Mouse (Mus musculus) embryonic facial prominence, embryonic 14.5 days (tissue): ENCODE results near the gene Rpl37. TPM values are rescaled to one million over a fixed set of nuclear protein-coding genes. Genes with fewer than 3 reads are reported as not detected.

Source experiments
- ATAC-seq: fragments of 200-750 bp; cut with Nextera tagmentation; 2 replicates; pipeline ENCODE4 v1.8.0; 2017; ENCODE audit warnings: low read depth, moderate number of reproducible peaks, moderate TSS enrichment
- DNase-seq: peaks from one replicate; pipeline ENCODE4 v3.0.0-alpha.2; 2015; ENCODE audit warnings: low spot score
- H3K27ac ChIP-seq: fragments of 300-500 bp; sonication (generic); replicated peaks from 2 replicates; pipeline ENCODE4 v1.5.1; 2014; ENCODE audit warnings: low read depth, mild to moderate bottlenecking, low read length, moderate library complexity
- H3K27me3 ChIP-seq: fragments of 300-500 bp; sonication (generic); replicated peaks from 2 replicates; pipeline ENCODE4 v1.6.1; 2014; ENCODE audit warnings: low read length; ENCODE audit not compliant: control insufficient read depth, insufficient read depth
- H3K36me3 ChIP-seq: fragments of 300-500 bp; sonication (generic); 2 replicates; pipeline ENCODE4 v1.6.1; 2014; ENCODE audit warnings: low read length, mixed read lengths; ENCODE audit not compliant: control insufficient read depth, insufficient read depth
- H3K4me1 ChIP-seq: fragments of 300-500 bp; sonication (generic); 2 replicates; pipeline ENCODE4 v1.6.1; 2014; ENCODE audit warnings: antibody characterized with exemption, low read length; ENCODE audit not compliant: control insufficient read depth, insufficient read depth
- H3K4me2 ChIP-seq: fragments of 300-500 bp; sonication (generic); 2 replicates; pipeline ENCODE4 v1.6.1; 2014; ENCODE audit warnings: low read depth, mild to moderate bottlenecking, low read length, moderate library complexity, mixed read lengths
- H3K4me3 ChIP-seq: fragments of 300-500 bp; sonication (generic); 2 replicates; pipeline ENCODE4 v1.5.1; 2014; ENCODE audit warnings: low read depth, mild to moderate bottlenecking, low read length
- H3K9ac ChIP-seq: fragments of 300-500 bp; sonication (generic); 2 replicates; pipeline ENCODE4 v1.6.1; 2014; ENCODE audit warnings: low read depth, mild to moderate bottlenecking, low read length, moderate library complexity, mixed read lengths
- H3K9me3 ChIP-seq: fragments of 300-500 bp; sonication (generic); 2 replicates; pipeline ENCODE4 v1.6.1; 2016; ENCODE audit warnings: low read length; ENCODE audit not compliant: control insufficient read depth
- WGBS: fragments of 180-500 bp; shearing (Covaris S2); extraction: QIAGEN DNeasy Blood & Tissue Kit; methylation state at CpG from one replicate; pipeline ENCODE4 v1.1.7; 2014; 5-methylcytosine and 5-hydroxymethylcytosine counted together
- polyA plus RNA-seq: library from polyadenylated mRNA; unstranded; fragments of >200 nt; fragmentation: Nextera tagmentation; extraction: Ambion mirVana; gene quantifications from 2 replicates; pipeline ENCODE4 v1.2.1, GENCODE M21; 2014

The Rpl37 gene
- polyA plus RNA-seq, result 794 and 907 TPM in 2 replicates

- H3K4me3 ChIP-seq, result peak within 1 kb of the TSS; percentile 66
- peak within 1 kb of the TSS; percentile 89 for H3K9ac ChIP-seq
- peak; percentile 99 for DNase-seq
- peak; percentile 99 for ATAC-seq
- no peaks in the 10 kb centered on the region for H3K9me3 ChIP-seq
- peak within 1 kb of the TSS; percentile 85 for H3K4me2 ChIP-seq
- H3K4me1 ChIP-seq, result peaks cover 15% of the 10 kb centered on the region
- peak within 1 kb of the TSS; percentile 96 for H3K27ac ChIP-seq
- no peaks in the 10 kb centered on the region for H3K27me3 ChIP-seq
- peaks cover 42% of the 10 kb centered on the region for H3K36me3 ChIP-seq
- WGBS, result 0% methylated on average over 49 of the region's 55 CpGs
Measured at GRCm38 (mm10) chr15:5116270-5117030, at the start of gene Rpl37. TSS of gene Rpl37 (plus strand) at chr15:5116645.

GRCm38 (mm10) chr15:5068801-5069518 is 47.5 kb upstream of the Rpl37 start:
- 52% methylated on average over 15 of the region's 15 CpGs for WGBS
- Histone ChIP-seq H3K4me3 (no peak overlapping the region), H3K4me2 (no peak overlapping the region), H3K36me3 (no peaks in the 10 kb centered on the region), H3K27ac (no peak overlapping the region), H3K9ac (no peak overlapping the region), H3K4me1 (no peaks in the 10 kb centered on the region), H3K27me3 (no peaks in the 10 kb centered on the region), H3K9me3 (no peaks in the 10 kb centered on the region)
- DNase-seq (peak; percentile 75), ATAC-seq (peak; percentile 53; the same call in 1 of the 2 replicates)

GRCm38 (mm10) chr15:5081235-5081634 is 35.2 kb upstream of the Rpl37 start:
- H3K27ac ChIP-seq, result no peak overlapping the region
- no peaks in the 10 kb centered on the region for H3K36me3 ChIP-seq
- H3K27me3 ChIP-seq, result no peaks in the 10 kb centered on the region
- H3K4me1 ChIP-seq, result no peaks in the 10 kb centered on the region
- DNase-seq (no peak), ATAC-seq (no peak)
- H3K9ac ChIP-seq, result no peak overlapping the region
- no peak overlapping the region for H3K4me2 ChIP-seq
- H3K4me3 ChIP-seq, result no peak overlapping the region
- H3K9me3 ChIP-seq, result no peaks in the 10 kb centered on the region
- 85% methylated on average over 1 of the region's 1 CpGs for WGBS

- Histone ChIP-seq H3K4me1 (peaks cover 6% of the 10 kb centered on the region; the same call in 1 of the 2 replicates), H3K27me3 (no peaks in the 10 kb centered on the region), H3K4me2 (no peak overlapping the region), H3K4me3 (no peak overlapping the region), H3K36me3 (no peaks in the 10 kb centered on the region), H3K9ac (no peak overlapping the region), H3K27ac (no peak overlapping the region), H3K9me3 (no peaks in the 10 kb centered on the region)
- ATAC-seq (no peak), DNase-seq (peak; percentile 35)
- 11% methylated on average over 2 of the region's 2 CpGs for whole genome bisulfite sequencing
Measured at GRCm38 (mm10) chr15:5086162-5086561, 30.3 kb upstream of the Rpl37 start.

- Histone ChIP-seq H3K4me2 (no peak overlapping the region), H3K36me3 (no peaks in the 10 kb centered on the region), H3K9me3 (no peaks in the 10 kb centered on the region), H3K9ac (no peak overlapping the region), H3K4me3 (no peak overlapping the region), H3K27me3 (no peaks in the 10 kb centered on the region), H3K27ac (no peak overlapping the region; the same call in 1 of the 2 replicates), H3K4me1 (peaks cover 6% of the 10 kb centered on the region; the same call in 1 of the 2 replicates)
- DNase-seq (peak; percentile 68), ATAC-seq (peak; percentile 47; the same call in 1 of the 2 replicates)
- 53% methylated on average over 7 of the region's 7 CpGs for WGBS
Measured at GRCm38 (mm10) chr15:5088850-5089608, 27.4 kb upstream of the Rpl37 start.

GRCm38 (mm10) chr15:5090131-5090530 is 26.3 kb upstream of the Rpl37 start:
- no peaks in the 10 kb centered on the region for H3K36me3 ChIP-seq
- H3K27me3 ChIP-seq, result no peaks in the 10 kb centered on the region
- WGBS, result 90% methylated on average over 10 of the region's 10 CpGs
- ATAC-seq (no peak), DNase-seq (no peak)
- no peak overlapping the region for H3K4me3 ChIP-seq
- H3K9me3 ChIP-seq, result no peaks in the 10 kb centered on the region
- H3K4me1 ChIP-seq, result peaks cover 6% of the 10 kb centered on the region; the same call in 1 of the 2 replicates
- no peak overlapping the region for H3K27ac ChIP-seq
- H3K9ac ChIP-seq, result no peak overlapping the region
- H3K4me2 ChIP-seq, result no peak overlapping the region

- no peak for ATAC-seq
- Histone ChIP-seq H3K27me3 (no peaks in the 10 kb centered on the region), H3K9me3 (no peaks in the 10 kb centered on the region), H3K27ac (no peak overlapping the region), H3K36me3 (no peaks in the 10 kb centered on the region), H3K4me2 (no peak overlapping the region), H3K4me3 (no peak overlapping the region), H3K9ac (no peak overlapping the region), H3K4me1 (no peaks in the 10 kb centered on the region)
- 86% methylated on average over 11 of the region's 11 CpGs for WGBS
- DNase-seq, result no peak
Measured at GRCm38 (mm10) chr15:5095534-5096301, 20.7 kb upstream of the Rpl37 start.

- Histone ChIP-seq H3K9me3 (no peaks in the 10 kb centered on the region), H3K27ac (no peak overlapping the region), H3K4me3 (no peak overlapping the region), H3K36me3 (no peaks in the 10 kb centered on the region), H3K4me2 (no peak overlapping the region), H3K27me3 (no peaks in the 10 kb centered on the region), H3K9ac (no peak overlapping the region), H3K4me1 (no peaks in the 10 kb centered on the region)
- 94% methylated on average over 1 of the region's 1 CpGs for WGBS
- no peak for DNase-seq
- ATAC-seq, result no peak
Measured at GRCm38 (mm10) chr15:5097376-5097775, 19.1 kb upstream of the Rpl37 start.
